Mouse (Mus musculus): Measurements from ENCODE around the gene Src.

GRCm38 (mm10) chr2:157409793-157410533, 8.3 kb upstream of the Src start:
- no peak for TF ChIP-seq CTCF (IDR thresholded peaks at IDR 0.05; ENCODE audit: insufficient read depth, low read length)
- no peak for TF ChIP-seq POLR2A (IDR thresholded peaks at IDR 0.05; ENCODE audit: borderline replicate concordance, extremely low read depth, low read depth, low read length)
